Mouse (Mus musculus) limb, embryonic 12.5 days (tissue): Measurements from ENCODE around the gene 4930415O20Rik. TPM values are rescaled to one million over a fixed set of nuclear protein-coding genes. Genes with fewer than 3 reads are reported as not detected.

Experiments
- ATAC-seq: fragments of 200-750 bp; cut with Nextera tagmentation; 2 replicates; pipeline ENCODE4 v1.8.0; 2017; ENCODE audit warnings: low read depth, moderate TSS enrichment; ENCODE audit not compliant: insufficient number of reproducible peaks, insufficient read depth, low FRiP score, low TSS enrichment
- H3K27ac ChIP-seq: fragments of 300-500 bp; sonication (generic); 2 replicates; pipeline ENCODE4 v1.5.1; 2016; ENCODE audit warnings: mild to moderate bottlenecking, moderate library complexity
- H3K27me3 ChIP-seq: fragments of 300-500 bp; sonication (generic); 2 replicates; pipeline ENCODE4 v1.6.1; 2016; ENCODE audit warnings: mild to moderate bottlenecking, moderate library complexity
- H3K36me3 ChIP-seq: fragments of 300-500 bp; sonication (generic); 2 replicates; pipeline ENCODE4 v1.6.1; 2016; ENCODE audit warnings: mild to moderate bottlenecking, moderate library complexity
- H3K4me1 ChIP-seq: fragments of 300-500 bp; sonication (generic); replicated peaks from 2 replicates; pipeline ENCODE4 v1.6.1; 2016
- H3K4me2 ChIP-seq: fragments of 300-500 bp; sonication (generic); 2 replicates; pipeline ENCODE4 v1.6.1; 2016; ENCODE audit warnings: mild to moderate bottlenecking, moderate library complexity
- H3K4me3 ChIP-seq: fragments of 300-500 bp; sonication (generic); replicated peaks from 2 replicates; pipeline ENCODE4 v1.5.1; 2016; ENCODE audit warnings: mild to moderate bottlenecking
- H3K9ac ChIP-seq: fragments of 300-500 bp; sonication (generic); replicated peaks from 2 replicates; pipeline ENCODE4 v1.6.1; 2016; ENCODE audit warnings: mild to moderate bottlenecking, moderate library complexity
- H3K9me3 ChIP-seq: fragments of 300-500 bp; sonication (generic); 2 replicates; pipeline ENCODE4 v1.6.1; 2016; ENCODE audit warnings: mild to moderate bottlenecking, moderate library complexity
- WGBS: fragments of 180-500 bp; shearing (Covaris S2); methylation state at CpG from one replicate; pipeline ENCODE4 v1.1.7; 2016; 5-methylcytosine and 5-hydroxymethylcytosine counted together
- polyA plus RNA-seq: library from polyadenylated mRNA; unstranded; fragments of >200 nt; fragmentation: Nextera tagmentation; extraction: Ambion mirVana; gene quantifications from 2 replicates; pipeline ENCODE4 v1.2.1, GENCODE M21; 2016

The 4930415O20Rik gene
- polyA plus RNA-seq, 1 experiment from 2014 or later = 0.69 TPM

GRCm38 (mm10) chr15:98617176-98617537 lies 46.4 kb downstream of the 4930415O20Rik start:
- no peak overlapping the region for H3K27ac ChIP-seq
- no peak overlapping the region for H3K9ac ChIP-seq
- no peak overlapping the region for H3K4me3 ChIP-seq
- H3K4me2 ChIP-seq = peak overlapping the region; percentile 47
- H3K9me3 ChIP-seq = no peaks in the 10 kb centered on the region; the same call in 1 of the 2 replicates
- H3K27me3 ChIP-seq = peaks cover 3% of the 10 kb centered on the region; the same call in 1 of the 2 replicates
- no peak for ATAC-seq
- H3K36me3 ChIP-seq = no peaks in the 10 kb centered on the region
- WGBS = under 1% methylated on average over 12 of the region's 12 CpGs
- peaks cover 29% of the 10 kb centered on the region for H3K4me1 ChIP-seq

GRCm38 (mm10) chr15:98622199-98622598 lies 51.4 kb downstream of the 4930415O20Rik start:
- Histone ChIP-seq H3K27ac (no peak overlapping the region), H3K36me3 (no peaks in the 10 kb centered on the region), H3K9me3 (no peaks in the 10 kb centered on the region; the same call in 1 of the 2 replicates), H3K4me3 (no peak overlapping the region), H3K4me1 (peaks cover 8% of the 10 kb centered on the region), H3K4me2 (no peak overlapping the region), H3K9ac (no peak overlapping the region), H3K27me3 (peaks cover 17% of the 10 kb centered on the region)
- no peak for ATAC-seq
- WGBS = 5% methylated on average over 7 of the region's 7 CpGs

GRCm38 (mm10) chr15:98622721-98623120 lies 51.9 kb downstream of the 4930415O20Rik start:
- WGBS = 24% methylated on average over 6 of the region's 6 CpGs
- Histone ChIP-seq H3K9me3 (no peaks in the 10 kb centered on the region; the same call in 1 of the 2 replicates), H3K9ac (no peak overlapping the region), H3K27me3 (peaks cover 17% of the 10 kb centered on the region), H3K4me1 (peaks cover 8% of the 10 kb centered on the region), H3K36me3 (no peaks in the 10 kb centered on the region), H3K27ac (no peak overlapping the region), H3K4me2 (no peak overlapping the region), H3K4me3 (no peak overlapping the region)
- ATAC-seq = no peak

DNA sequence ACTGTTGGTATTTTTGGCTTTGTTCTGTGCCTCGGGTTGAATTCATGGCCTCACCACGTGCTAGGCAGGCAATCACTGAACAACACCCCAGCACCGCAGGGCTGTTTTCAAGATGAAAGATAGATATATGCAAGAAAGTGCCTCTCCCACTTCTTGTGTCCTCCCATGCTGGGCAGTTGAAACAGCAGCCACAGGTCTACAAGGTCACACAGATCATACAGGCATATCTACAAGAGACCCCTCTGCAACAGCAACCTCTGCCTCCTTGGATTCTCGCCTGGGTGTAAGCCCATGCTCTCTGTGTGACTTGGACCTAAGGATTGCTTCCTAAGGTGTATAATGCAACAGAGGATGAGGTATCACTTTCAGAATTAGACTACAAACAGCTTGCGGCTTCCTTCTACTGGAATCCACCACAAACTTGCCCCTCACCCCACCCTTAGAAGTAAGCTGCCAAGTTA lies 52.6 kb downstream of the 4930415O20Rik start:
- Histone ChIP-seq H3K27me3 (peaks cover 21% of the 10 kb centered on the region), H3K9ac (no peak overlapping the region), H3K4me1 (peaks cover 12% of the 10 kb centered on the region), H3K9me3 (no peaks in the 10 kb centered on the region; the same call in 1 of the 2 replicates), H3K4me3 (no peak overlapping the region), H3K4me2 (no peak overlapping the region), H3K36me3 (no peaks in the 10 kb centered on the region), H3K27ac (no peak overlapping the region)
- no peak for ATAC-seq
- 59% methylated on average over 5 of the region's 5 CpGs for WGBS

DNA sequence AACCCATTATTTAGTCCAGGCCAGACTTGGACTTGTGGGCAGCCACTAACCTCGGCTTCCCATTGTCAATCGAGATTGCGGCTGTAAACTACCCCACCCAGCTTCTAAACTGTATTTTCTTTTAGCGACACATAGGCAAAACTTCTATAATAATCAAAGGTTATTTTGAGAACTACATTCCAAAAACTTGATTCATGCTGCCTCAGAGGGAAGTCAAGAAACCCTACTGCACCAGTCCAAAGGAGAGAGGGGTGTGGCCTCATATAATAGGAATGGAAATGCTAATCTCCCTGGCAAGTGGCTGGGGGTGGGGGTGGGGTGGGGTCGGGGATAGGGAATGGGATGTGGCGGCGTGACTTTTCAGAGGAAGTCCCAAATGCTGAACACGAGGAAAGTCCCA lies 55.3 kb downstream of the 4930415O20Rik start:
- H3K27me3 ChIP-seq = peaks cover 42% of the 10 kb centered on the region
- H3K4me3 ChIP-seq = no peak overlapping the region
- H3K4me2 ChIP-seq = no peak overlapping the region
- no peaks in the 10 kb centered on the region for H3K9me3 ChIP-seq
- H3K36me3 ChIP-seq = no peaks in the 10 kb centered on the region
- peaks cover 33% of the 10 kb centered on the region for H3K4me1 ChIP-seq
- no peak overlapping the region for H3K9ac ChIP-seq
- H3K27ac ChIP-seq = no peak overlapping the region
- 36% methylated on average over 8 of the region's 8 CpGs for WGBS
- ATAC-seq = no peak

DNA sequence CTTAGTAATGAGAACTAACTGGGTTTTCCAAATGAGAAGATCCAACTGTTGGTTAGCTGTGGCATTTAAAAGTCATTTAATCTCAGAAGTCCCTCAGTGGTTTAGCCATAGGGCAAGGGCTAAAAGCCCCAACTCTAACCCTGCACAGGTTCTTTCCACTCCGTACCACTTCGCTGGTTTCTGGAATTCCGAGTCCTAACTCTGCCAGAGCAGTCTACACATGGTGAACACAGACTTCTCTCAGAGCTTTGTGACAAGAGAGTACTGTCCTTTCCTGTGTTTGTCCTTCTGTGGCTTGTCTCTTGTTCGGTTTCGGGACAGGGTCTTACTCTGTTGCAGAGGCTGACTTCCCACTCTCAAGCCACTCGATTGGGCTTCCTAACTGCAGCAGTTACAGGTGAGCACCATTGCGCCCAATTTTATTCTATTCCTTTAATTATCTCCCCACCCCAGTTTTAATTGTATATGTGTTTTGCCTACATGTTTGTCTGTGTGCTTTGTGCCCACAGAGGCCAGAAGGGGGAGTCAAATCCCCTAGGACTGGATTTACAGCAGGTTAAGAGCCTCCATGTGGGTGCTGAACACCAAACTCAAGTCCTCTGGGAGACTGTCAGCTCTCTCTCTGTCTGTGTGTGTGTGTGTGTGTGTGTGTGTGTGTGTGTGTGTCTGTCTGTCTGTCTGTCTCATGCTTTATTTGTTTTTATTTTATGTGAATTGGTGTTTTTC lies 55.8 kb downstream of the 4930415O20Rik start:
- no peak overlapping the region for H3K9ac ChIP-seq
- H3K27ac ChIP-seq = no peak overlapping the region
- no peak overlapping the region for H3K4me3 ChIP-seq
- H3K27me3 ChIP-seq = peaks cover 48% of the 10 kb centered on the region
- 83% methylated on average over 7 of the region's 7 CpGs for WGBS
- H3K36me3 ChIP-seq = no peaks in the 10 kb centered on the region
- no peak for ATAC-seq
- H3K4me2 ChIP-seq = no peak overlapping the region
- H3K4me1 ChIP-seq = peaks cover 39% of the 10 kb centered on the region
- H3K9me3 ChIP-seq = no peaks in the 10 kb centered on the region

- Histone ChIP-seq H3K4me1 (peaks cover 52% of the 10 kb centered on the region), H3K27ac (peak overlapping the region; percentile 20; the same call in 1 of the 2 replicates), H3K4me2 (peak overlapping the region; percentile 49), H3K4me3 (peak overlapping the region; percentile 13), H3K27me3 (peaks cover 52% of the 10 kb centered on the region), H3K9me3 (no peaks in the 10 kb centered on the region), H3K9ac (no peak overlapping the region; the same call in 1 of the 2 replicates), H3K36me3 (no peaks in the 10 kb centered on the region)
- no peak for ATAC-seq
- WGBS = 9% methylated on average over 20 of the region's 20 CpGs
Measured at GRCm38 (mm10) chr15:98628589-98629254, 57.9 kb downstream of the 4930415O20Rik start.

DNA sequence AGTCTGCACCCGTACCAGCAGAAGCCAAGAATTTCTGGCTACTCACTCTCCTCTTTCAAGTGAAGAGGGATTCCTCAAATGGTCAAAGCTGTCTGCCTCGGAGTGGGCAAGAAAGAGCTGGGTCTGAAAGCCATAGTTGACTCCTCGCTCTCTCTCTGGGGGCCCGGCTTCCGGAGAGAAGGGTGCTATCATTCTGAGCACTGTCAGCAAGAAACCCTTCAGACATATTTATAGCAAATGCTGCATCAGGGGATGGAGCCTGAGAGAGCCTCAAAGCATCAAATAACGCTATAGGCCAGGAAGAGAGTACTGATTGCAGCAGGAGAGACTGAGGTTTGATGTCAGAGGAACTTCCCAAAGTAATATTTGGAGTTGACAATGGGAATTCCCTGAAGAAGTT lies 58.7 kb downstream of the 4930415O20Rik start:
- H3K9me3 ChIP-seq = no peaks in the 10 kb centered on the region
- H3K36me3 ChIP-seq = no peaks in the 10 kb centered on the region
- no peak overlapping the region for H3K4me2 ChIP-seq
- H3K27ac ChIP-seq = no peak overlapping the region
- peaks cover 57% of the 10 kb centered on the region for H3K27me3 ChIP-seq
- peaks cover 57% of the 10 kb centered on the region for H3K4me1 ChIP-seq
- no peak for ATAC-seq
- WGBS = 51% methylated on average over 6 of the region's 6 CpGs
- no peak overlapping the region for H3K4me3 ChIP-seq
- no peak overlapping the region; the same call in 1 of the 2 replicates for H3K9ac ChIP-seq

- Histone ChIP-seq H3K9me3 (no peaks in the 10 kb centered on the region), H3K27ac (no peak within 1 kb of the TSS), H3K4me1 (peaks cover 63% of the 10 kb centered on the region), H3K27me3 (peaks cover 68% of the 10 kb centered on the region), H3K36me3 (no peaks in the 10 kb centered on the region), H3K4me3 (peak within 1 kb of the TSS; percentile 82), H3K9ac (peak within 1 kb of the TSS; percentile 13; the same call in 1 of the 2 replicates), H3K4me2 (peak within 1 kb of the TSS; percentile 98)
- WGBS = 35% methylated on average over 4 of the region's 4 CpGs
- ATAC-seq = no peak
Measured at GRCm38 (mm10) chr15:98630540-98630939, 59.7 kb downstream of the 4930415O20Rik start, which contains the start of gene Cacnb3. Cacnb3 (plus strand) TSS chr15:98630840.

DNA sequence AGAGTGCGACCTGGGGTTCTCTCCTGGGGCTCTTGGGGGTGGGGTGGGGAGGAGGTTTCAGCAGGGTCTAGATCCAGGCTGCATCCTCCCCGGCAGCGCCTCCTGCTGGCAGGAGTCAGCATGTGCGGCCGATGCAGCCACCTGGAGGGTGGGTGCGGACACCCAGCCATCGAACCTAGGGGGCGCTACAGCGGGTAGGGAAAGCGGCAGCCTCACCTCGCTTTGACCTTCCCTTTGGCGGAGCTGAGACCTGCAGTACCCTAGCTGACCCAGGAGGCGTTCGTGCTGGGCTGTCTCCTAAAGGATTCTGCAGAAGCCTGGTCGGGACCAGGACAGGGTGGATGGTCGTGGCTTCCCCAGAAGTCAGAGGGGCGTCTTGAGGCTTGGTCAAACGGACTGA lies 60.7 kb downstream of the 4930415O20Rik start:
- Histone ChIP-seq H3K4me3 (peak overlapping the region; percentile 82), H3K9me3 (no peaks in the 10 kb centered on the region), H3K9ac (peak overlapping the region; percentile 13; the same call in 1 of the 2 replicates), H3K36me3 (no peaks in the 10 kb centered on the region), H3K27me3 (peaks cover 77% of the 10 kb centered on the region), H3K4me2 (peak overlapping the region; percentile 98), H3K27ac (peak overlapping the region; percentile 41; the same call in 1 of the 2 replicates), H3K4me1 (peaks cover 70% of the 10 kb centered on the region)
- 0 out of 2 replicates have a peak, but pooled peaks have one; percentile 4 for ATAC-seq
- WGBS = under 1% methylated on average over 18 of the region's 18 CpGs

DNA sequence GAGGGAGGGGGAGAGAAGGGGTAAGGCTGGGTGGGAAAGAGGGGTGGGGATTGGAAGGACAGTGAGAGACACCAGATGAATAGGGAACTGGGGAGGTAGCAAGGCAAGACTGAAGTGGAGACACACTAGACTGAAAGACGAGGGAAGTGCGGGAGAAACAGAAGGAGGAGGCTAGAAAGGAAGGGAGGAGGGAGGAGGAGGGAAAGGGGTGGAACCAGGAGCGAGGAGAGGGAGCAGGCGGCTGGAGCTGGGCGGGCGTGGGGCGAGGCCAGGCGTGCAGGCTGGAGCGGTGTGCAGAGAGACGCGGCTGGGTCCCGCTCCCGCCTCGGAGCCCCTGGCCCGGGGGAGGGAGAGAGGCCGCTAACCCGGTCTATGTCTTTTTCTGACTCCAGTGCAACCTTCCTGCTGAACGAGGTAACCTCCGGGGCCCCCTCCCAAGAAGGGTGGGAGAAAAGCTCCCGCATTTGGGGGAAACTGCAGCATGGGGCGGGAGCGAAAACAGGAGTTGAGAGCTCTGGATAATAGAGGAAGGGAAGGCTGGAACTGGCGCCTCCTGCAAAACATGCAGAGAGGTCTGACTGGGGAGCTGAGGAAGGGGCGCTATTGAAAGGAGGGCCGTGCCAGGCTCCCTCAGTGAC lies 61.4 kb downstream of the 4930415O20Rik start:
- H3K9ac ChIP-seq = peak overlapping the region; percentile 68
- peaks cover 71% of the 10 kb centered on the region for H3K4me1 ChIP-seq
- peaks cover 82% of the 10 kb centered on the region for H3K27me3 ChIP-seq
- ATAC-seq = peak; percentile 60
- no peaks in the 10 kb centered on the region for H3K36me3 ChIP-seq
- peak overlapping the region; percentile 82 for H3K4me3 ChIP-seq
- peak overlapping the region; percentile 41; the same call in 1 of the 2 replicates for H3K27ac ChIP-seq
- H3K4me2 ChIP-seq = peak overlapping the region; percentile 98
- under 1% methylated on average over 25 of the region's 25 CpGs for WGBS
- H3K9me3 ChIP-seq = no peaks in the 10 kb centered on the region
